Mouse (Mus musculus) brain, embryonic 18.5 days (tissue): ENCODE data around the gene Dydc2.

ENCODE experiments used
- DNase-seq: peaks from one replicate; pipeline ENCODE4 v3.0.0-alpha.2; 2012; ENCODE audit warnings: low read depth, low spot score

Gene Dydc2

DNA sequence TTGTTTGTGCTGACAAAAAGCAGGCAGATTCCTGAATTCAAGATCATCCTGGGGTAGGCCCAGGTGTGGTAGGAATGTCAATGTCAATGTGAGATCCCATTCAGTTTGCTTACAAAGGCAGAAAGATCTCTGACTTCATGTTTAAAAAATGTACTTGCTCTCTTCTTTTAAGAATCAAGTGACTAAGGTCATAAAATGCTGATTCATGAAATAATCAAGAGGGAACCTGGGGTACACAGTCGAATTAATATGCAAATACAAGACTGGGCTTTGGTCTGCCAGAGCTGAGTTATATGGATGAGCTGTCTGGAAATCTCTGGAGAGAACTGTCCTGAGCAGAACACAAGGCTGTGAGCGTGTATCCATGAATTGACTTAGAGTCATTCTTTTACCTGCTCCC, 21.6 kb downstream of the Dydc2 start:
- DNase-seq: no peak

GRCm38 (mm10) chr14:41035146-41035798, 33.7 kb downstream of the Dydc2 start:
- no peak for DNase-seq

DNA sequence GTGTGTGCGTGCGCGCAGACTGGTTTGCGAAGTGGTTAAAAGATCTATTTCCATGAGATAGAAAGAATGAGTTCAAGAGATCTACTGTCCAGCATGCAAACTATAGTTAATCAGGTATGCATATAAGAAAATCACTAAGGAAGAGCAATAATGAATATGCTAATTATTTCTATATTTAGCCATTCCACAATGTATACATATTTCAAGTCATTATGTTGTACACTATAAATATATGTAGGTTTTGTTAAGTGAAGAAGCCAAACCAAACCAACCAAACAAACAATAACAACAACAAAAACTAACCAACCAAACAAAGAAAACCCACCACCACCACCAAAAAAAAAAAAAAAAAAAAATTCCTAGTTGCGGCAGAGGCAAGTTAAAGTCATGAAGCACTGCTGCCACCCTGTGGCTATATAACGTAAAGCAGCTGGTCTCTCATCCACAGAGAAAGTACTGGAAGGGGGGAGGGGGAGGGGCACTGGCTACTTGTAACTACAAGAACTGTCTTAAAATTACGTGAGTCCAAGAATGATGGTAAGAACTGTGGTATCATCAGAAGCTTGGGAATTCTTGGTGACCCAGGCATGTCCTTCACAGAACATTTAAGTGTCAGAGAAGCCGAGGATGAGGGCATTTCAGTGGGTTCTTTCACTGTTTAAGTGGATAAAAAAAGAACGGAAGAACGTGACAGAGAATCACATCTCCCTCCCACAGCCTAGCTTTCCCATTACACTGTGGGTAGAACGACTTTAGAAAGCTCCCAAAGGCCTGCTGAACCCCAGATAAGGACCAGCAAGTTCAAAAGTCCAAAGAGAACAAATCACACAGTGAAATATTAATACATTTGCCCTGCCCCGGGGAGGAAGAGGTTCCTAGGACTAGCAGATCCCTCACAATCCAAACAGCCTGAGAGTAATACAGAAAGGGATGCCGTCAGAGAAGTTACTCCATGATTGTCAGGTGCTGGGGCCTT, 35.6 kb downstream of the Dydc2 start:
- DNase-seq: peak; percentile 69

DNA sequence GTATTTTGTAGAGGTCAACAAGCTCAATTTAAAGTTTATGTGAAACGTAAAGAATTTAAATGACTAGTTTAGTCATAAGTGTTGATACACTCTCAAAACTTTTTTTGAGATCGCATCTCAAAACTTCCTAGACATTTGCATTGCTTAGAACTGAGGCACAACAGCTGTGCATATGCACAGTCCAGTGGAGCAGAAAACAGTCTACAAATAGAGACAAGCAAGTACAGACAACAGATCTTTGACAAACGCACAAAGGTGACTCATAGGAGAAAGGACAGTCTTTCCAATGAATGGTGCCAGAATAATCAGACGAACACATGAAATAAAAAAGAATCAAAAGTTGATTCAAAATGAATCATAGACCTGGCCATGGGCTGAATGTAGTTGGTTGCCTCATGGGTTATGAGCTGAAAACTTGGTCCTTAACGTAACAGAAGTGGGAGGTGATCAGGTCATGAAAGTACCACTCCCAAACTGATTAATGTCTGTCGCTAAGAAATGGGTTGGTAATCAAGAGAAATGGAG, 38.0 kb downstream of the Dydc2 start:
- DNase-seq: no peak

- DNase-seq: no peak
Measured at GRCm38 (mm10) chr14:41029303-41029702, 39.7 kb downstream of the Dydc2 start.

DNA sequence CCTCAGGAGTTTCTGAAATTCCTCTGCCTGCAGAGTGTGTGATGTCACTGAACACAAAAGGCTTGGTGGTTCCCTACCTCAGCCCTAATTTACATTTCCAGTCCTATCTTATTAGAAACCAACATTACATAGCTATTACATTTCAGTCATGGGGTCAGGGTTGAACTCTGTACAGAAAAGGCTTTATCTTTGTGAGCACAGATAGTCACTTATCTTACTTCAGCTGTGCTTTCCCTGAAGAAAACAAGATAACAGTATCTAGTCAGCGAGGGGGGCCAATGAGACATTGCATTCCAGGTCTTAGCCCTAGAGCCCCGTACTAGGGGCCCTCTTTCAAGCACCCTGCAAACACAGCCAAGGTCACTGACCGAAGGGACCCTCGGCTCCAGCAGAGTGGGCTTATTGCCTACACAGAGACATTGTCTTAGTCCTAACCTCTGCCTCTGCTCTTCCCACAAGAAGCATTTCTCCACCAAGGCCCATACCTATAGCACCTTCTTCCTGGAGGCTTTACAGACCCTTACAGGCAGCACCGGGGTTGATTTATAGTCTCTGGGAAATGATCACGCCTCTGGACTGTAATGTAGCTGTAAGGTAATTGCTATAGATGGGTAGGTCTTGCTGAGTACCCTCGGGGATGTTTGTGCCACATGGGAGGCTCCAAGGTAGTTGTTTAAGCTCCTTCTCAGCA, 43.3 kb downstream of the Dydc2 start:
- DNase-seq: no peak

DNA sequence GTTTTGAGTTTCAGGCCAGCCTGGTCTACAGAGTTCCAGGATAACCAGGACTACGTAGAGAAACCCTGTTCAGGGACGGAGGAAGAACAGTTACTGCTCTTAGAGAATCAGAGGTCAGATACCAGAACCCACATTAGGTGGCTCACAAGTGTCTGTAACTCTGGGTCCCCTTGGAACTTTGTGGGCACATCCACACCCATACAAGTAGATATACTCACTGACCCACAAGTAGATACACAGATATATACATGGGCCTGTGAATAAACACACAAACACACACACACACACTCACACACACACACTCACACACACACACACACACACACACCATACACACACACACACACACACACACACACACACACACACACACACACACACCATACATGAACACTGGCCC, 43.9 kb downstream of the Dydc2 start:
- no peak for DNase-seq

DNA sequence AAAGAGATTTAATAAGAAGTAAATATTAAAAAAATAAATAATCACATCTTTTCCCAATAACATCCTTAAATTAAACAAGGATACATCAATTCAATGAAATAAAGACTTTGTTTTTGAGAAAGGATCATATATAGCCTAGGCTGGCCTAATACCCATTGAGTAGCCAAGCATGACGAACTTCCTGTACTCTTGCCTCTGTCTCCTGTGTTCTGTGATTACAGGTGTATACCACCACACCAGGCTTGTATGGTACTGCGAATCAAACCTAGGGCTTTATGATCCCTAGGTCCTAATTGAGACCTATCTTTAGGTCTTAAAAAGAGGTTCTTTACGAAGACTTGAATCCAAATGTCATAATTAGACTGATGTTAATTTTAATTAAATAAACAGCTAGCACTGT, 47.8 kb downstream of the Dydc2 start:
- DNase-seq: no peak

DNA sequence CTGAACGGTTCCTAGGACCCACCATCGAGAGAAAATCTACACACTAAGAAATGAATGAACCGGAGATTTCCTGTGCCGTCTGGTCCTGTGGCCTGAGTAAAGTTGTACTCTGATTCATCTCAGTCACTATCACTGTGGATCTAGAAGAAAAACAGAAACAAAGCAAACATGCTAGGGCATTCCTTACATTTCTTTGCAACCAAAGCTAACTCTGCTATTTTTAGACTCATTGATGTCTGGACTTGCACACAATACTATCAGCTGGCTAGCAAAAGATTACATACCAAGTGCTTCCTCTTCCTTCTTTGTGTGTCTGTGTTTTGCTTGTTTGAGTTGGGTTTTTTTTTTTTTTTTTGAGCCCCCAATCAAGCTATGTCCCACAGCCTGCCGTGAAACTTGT, 51.5 kb downstream of the Dydc2 start:
- DNase-seq: no peak

- no peak for DNase-seq
Measured at GRCm38 (mm10) chr14:41014701-41015240, 54.2 kb downstream of the Dydc2 start.

- peak; percentile 84 for DNase-seq
Measured at GRCm38 (mm10) chr14:41013630-41014613, 55.1 kb downstream of the Dydc2 start, which contains the start of gene Fam213a. TSS of gene Fam213a (minus strand) at chr14:41013788.

DNA sequence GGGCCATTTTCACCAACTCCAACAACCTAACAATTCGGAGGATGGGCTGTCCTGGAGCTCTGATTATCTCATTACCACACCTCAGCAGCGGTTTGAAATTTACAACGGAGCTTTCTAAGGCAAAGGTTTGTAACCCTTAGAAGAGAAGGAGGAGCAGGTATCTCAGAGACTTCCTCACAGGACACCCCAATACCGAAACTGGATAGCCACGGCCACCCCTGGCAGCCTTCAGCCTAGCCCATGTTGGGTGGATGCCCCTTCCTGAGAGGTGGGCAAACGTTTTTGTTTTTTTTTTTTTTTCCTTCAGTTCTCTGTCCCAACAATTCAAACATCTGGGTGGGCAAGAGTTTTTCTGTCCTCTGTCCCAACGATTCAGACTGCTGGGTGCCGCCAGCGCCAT, 55.9 kb downstream of the Dydc2 start:
- no peak for DNase-seq

GRCm38 (mm10) chr14:41011916-41012315, 57.1 kb downstream of the Dydc2 start:
- no peak for DNase-seq

- DNase-seq: no peak
Measured at GRCm38 (mm10) chr14:41008138-41008537, 60.9 kb downstream of the Dydc2 start.

GRCm38 (mm10) chr14:41007641-41008040, 61.4 kb downstream of the Dydc2 start:
- no peak for DNase-seq

DNA sequence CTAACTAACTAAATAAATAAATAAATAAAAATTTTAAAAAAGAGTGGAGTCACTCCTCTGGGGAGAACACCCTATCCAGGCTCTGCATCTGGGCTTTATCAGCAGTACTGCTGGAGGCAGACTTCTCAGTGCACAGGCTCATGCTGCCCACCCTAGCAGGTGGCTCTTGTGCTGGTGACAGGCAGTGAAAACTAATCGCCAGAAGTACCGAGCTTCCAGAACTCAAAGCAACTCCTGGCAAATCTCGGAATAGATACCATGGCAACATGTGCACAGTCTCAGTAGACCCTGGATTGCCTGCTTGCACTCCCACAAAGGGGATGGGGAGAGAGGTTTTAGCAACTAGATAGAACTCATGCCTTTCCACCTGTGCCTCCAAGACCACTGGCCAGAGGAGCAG, 62.1 kb downstream of the Dydc2 start:
- no peak for DNase-seq

DNA sequence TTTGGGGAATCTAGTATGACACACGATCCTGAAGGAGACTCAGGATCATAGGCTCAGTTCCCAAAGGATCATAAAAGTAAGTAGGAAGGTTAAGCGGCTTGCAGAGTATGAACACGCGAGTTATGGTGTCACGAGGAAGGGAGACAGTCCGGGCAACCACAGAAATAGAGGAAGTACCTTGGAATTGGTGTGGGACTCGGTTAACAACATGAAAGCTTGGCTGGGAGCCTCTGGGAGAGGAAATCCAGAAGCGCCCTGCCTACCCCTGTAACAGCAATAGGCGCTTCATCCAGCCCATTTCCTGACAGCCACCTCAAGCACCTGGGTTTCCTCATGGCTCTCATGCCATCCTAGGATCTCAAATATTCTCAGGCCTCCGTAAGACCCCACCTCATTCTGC, 62.7 kb downstream of the Dydc2 start:
- DNase-seq: no peak

DNA sequence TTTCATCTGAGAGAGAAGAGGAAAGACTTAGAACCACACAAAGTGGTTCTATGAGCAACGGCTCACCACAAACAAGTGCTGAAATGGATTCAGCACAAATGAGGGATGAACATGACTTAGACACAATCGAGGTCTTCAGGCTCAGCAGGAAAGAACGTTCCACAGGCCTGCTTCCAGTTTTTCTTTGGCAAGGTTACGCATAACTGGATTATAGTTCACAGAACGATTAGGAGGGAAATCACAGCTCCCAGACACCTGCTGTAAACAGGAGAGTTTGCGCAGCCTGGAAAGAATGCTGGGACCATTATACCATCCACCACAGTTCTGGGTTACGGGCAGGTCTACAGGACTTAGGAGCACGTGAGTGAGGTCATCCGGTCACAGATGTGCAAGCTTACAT, 63.3 kb downstream of the Dydc2 start:
- DNase-seq: no peak

DNA sequence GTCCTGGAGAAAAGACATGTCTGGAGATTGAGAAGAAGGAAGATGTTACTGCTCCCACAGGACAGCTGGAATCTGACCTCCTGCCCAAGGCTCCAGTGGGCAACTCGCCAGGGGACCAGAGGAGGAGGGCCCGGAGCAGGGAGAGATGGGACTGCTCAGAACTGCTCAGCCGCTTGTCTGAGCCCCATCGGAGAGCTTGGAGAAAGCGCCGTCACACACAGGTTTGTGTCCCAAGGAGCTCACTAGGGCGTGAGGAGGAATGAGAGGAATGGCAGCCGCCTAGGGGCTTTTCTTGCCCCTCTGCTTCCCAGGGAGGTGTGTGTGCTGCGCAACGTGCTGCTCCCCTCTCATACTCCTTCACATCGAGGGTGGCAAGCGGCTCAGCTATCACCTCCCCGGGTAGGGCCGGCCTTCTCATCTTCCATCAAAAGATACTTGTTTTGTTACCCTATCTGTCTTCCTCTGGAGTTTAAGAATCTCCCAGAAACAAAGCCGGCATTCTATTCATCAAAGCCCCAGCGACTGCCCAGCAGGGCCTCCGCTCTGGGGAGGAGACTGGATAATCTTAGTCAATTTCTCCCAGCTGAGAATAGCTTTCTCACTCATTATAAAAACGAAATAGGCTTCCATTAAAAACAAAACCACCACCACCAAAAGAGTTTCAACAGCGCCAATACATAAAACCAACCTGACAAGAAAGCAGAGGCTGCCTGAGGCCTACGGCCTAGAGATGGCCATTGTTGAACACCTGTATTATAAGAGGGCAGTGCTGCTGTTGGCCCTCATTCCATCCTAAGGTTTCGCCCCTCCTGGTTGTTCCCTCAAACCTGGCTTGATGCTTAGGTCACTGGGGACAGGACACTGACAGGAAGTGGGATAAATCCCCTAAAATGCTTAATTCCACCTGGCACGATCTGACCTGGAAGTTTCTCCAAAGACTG, 64.5 kb downstream of the Dydc2 start:
- no peak for DNase-seq
